Mouse (Mus musculus) central nervous system, embryonic 14 days (tissue): ENCODE data around the gene Fhit. TPM values are rescaled to one million over a fixed set of nuclear protein-coding genes. Genes with fewer than 3 reads are reported as not detected.

Experiments
- polyA plus RNA-seq: library from polyadenylated mRNA; depleted of rRNA; stranded (reverse); fragments of >200 nt; gene quantifications from 2 replicates; pipeline ENCODE4 v1.2.3, GENCODE M21; 2012; rRNA removed

The Fhit gene
- 5.3 and 6.7 TPM in 2 replicates for polyA plus RNA-seq

GRCm38 (mm10) chr14:11161751-11162231 lies at the start of gene Fhit:
Gene Fhit (minus strand): TSS chr14:11162035.

Other genes starting within 250 kb of the Fhit start
- 0.21 and 0.39 TPM in 2 replicates for gene Gm3839, start 194.7 kb upstream of the Fhit start, polyA plus RNA-seq